Mouse (Mus musculus) myocyte (in vitro differentiated cells): ENCODE results near the gene Anks1.

Source experiments
- MYOG ChIP-seq, 3 experiments: IDR thresholded peaks; one replicate each; pipeline ENCODE4 v1.6.1; 2011; ENCODE audit warnings: control low read depth in 2 of 3, low read depth in 2 of 3, mild to moderate bottlenecking in 2 of 3; ENCODE audit not compliant: insufficient read length in 2 of 3, control insufficient read depth in 1 of 3, insufficient read depth in 1 of 3
- POLR2A ChIP-seq: IDR thresholded peaks from one replicate; pipeline ENCODE4 v1.6.1; 2011; ENCODE audit warnings: low read depth, mild to moderate bottlenecking, control low read depth, moderate library complexity; ENCODE audit not compliant: insufficient read length
- TCF3 ChIP-seq: IDR thresholded peaks from one replicate; pipeline ENCODE4 v1.6.1; 2011; ENCODE audit warnings: low read depth, control low read depth; ENCODE audit not compliant: insufficient read length
- USF1 ChIP-seq: IDR thresholded peaks from one replicate; pipeline ENCODE4 v1.6.1; 2011; ENCODE audit warnings: low read depth, mild to moderate bottlenecking, control low read depth, moderate library complexity

- TF ChIP-seq MYOG (IDR thresholded peaks at IDR 0.05; ENCODE audit: control insufficient read depth in 1 of 3, insufficient read depth in 1 of 3, insufficient read length in 2 of 3, low read depth in 2 of 3): no peak
- no peak for TF ChIP-seq TCF3
- TF ChIP-seq POLR2A: no peak
- TF ChIP-seq USF1: no peak
Observed at GRCm38 (mm10) chr17:28027197-28027596, 118.1 kb downstream of the Anks1 start.
